Mouse (Mus musculus) bone marrow macrophage, adult 2 months (primary cell): ENCODE measurements at regions not wholly inside any gene's neighbourhood (a gene's known extent, or its start where the extent isn't known, plus 50 kb on each side); places are given as distances from the start of the nearest gene placed in this dataset.

Source experiments
- H3K27ac ChIP-seq: 2 replicates; pipeline ENCODE4 v1.5.1; 2012; ENCODE audit warnings: low read depth, low read length; ENCODE audit not compliant: insufficient read depth
- H3K4me1 ChIP-seq: 2 replicates; pipeline ENCODE4 v1.6.1; 2012; ENCODE audit warnings: low read length; ENCODE audit not compliant: control insufficient read depth, insufficient read depth
- H3K4me3 ChIP-seq: 2 replicates; pipeline ENCODE4 v1.5.1; 2012; ENCODE audit warnings: mild to moderate bottlenecking, low read length, moderate library complexity; ENCODE audit not compliant: insufficient read depth
- CTCF ChIP-seq: IDR thresholded peaks from 2 replicates; pipeline ENCODE4 v1.5.1; 2012; ENCODE audit warnings: low read depth, mild to moderate bottlenecking, low read length, moderate library complexity
- POLR2A ChIP-seq: IDR thresholded peaks from 2 replicates; pipeline ENCODE4 v1.6.1; 2012; ENCODE audit warnings: mild to moderate bottlenecking, low read depth, low read length, borderline replicate concordance

DNA sequence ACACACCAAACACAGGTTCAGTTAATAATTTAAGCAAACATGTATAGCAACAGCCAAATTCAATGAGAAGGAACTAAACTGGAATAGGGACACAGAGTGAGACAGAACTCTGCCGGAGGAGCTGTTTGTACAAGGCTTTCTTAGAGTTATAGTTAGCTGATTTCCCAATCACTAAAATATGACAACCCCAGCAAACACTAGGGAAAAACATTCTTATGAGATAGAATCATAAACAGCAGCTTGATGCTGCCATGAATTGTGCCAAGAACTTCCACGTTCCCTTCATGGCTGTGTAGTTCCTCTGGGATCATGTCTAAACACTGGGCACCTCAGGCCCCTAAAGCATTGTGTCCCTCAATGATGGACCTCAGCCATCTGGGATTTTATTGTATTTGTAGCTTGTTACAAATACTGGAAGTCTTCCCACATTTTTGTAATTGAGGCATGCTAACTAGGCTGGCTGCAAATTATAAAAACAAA lies 1033.4 kb downstream of the Fam19a2 start:
- Histone ChIP-seq H3K4me3 (no peak overlapping the region), H3K4me1 (no peaks in the 10 kb centered on the region), H3K27ac (no peak overlapping the region)
- TF ChIP-seq POLR2A (no peak), CTCF (no peak)

GRCm38 (mm10) chr10:124304683-124305082 lies 1040.9 kb downstream of the Fam19a2 start:
- TF ChIP-seq POLR2A (no peak), CTCF (no peak)

GRCm38 (mm10) chr10:124305644-124306043 lies 1041.8 kb downstream of the Fam19a2 start:
- Histone ChIP-seq H3K27ac (no peak overlapping the region), H3K4me3 (no peak overlapping the region), H3K4me1 (no peaks in the 10 kb centered on the region)
- no peak for TF ChIP-seq CTCF
- no peak for TF ChIP-seq POLR2A

More at GRCm38 (mm10) chr10:124304683-124305082, 1040.9 kb downstream of the Fam19a2 start:
- no peak overlapping the region for H3K27ac ChIP-seq
- no peak overlapping the region for H3K4me3 ChIP-seq
- H3K4me1 ChIP-seq, result no peaks in the 10 kb centered on the region

GRCm38 (mm10) chr10:124318761-124319160 lies 1055.0 kb downstream of the Fam19a2 start:
- Histone ChIP-seq H3K4me3 (no peak overlapping the region), H3K4me1 (no peaks in the 10 kb centered on the region), H3K27ac (no peak overlapping the region)
- TF ChIP-seq CTCF, result no peak

DNA sequence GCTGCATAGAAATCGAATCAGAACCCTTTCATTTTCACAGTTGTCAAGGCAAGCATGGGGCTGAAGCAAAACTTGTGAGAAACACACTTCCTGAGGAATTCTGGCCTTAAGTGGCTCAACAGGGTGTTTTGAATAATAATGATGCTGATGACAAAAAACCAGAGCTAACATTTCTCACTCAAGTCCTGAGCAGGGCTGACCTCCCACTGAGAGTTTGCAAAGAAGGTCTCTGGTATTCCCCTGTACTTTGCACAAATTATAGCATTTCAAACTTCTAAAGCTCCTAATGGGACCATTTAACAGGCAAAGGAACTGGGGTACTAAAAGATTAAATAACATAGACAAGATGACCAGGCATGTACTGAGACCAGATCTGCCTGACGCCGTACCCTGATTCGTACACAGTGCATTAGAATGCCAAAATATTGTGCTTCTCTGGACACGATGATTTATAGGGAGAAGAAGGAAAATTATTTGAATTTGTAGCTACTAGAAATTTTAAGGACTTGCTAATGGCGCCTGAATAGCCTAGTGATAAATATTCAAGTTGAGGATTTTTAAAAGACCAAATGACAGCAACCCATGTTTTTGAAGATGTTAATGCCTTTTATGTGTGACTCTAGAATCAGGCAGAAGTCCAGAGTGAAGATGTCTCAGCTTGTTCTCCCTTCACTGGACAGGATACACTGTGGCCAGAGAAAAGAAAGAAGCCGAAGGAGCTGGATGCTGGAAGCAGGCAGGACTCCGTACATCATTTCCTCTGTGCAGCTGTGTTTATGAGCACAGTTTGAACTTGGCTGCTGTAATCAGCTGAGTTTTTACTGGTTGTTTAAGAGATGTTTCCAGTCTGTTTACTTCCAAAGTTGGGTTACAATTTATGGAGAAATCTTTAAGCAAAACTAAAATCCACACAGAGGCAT lies 1056.7 kb downstream of the Fam19a2 start:
- Histone ChIP-seq H3K27ac (no peak overlapping the region), H3K4me1 (no peaks in the 10 kb centered on the region), H3K4me3 (no peak overlapping the region)
- TF ChIP-seq CTCF, result no peak
- TF ChIP-seq POLR2A, result no peak

- TF ChIP-seq CTCF (no peak), POLR2A (no peak)
Observed at GRCm38 (mm10) chr10:124332491-124332890, 1056.8 kb downstream of the Slc16a7 start.

DNA sequence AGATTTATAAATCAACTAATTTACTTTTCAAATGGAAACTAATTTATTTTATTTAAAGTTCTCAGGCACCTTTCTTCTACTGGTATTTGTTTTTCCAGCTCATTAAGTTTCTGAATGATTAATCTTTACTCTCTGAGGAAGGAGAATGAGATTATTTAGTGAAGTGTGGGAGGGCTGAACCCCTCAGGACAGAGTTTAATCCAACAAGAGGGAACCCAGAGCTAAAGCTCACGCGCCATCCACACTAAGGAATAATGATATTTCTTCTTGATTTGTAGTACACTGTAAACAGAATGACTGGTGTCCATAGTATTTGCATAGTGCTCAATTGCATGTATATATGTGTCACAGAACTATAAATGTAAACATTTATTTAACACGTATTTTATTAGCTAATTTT lies 1050.3 kb downstream of the Slc16a7 start:
- TF ChIP-seq CTCF (no peak), POLR2A (no peak)

More at GRCm38 (mm10) chr10:124332491-124332890, 1056.8 kb downstream of the Slc16a7 start:
- Histone ChIP-seq H3K27ac (no peak overlapping the region), H3K4me1 (no peaks in the 10 kb centered on the region), H3K4me3 (no peak overlapping the region)

DNA sequence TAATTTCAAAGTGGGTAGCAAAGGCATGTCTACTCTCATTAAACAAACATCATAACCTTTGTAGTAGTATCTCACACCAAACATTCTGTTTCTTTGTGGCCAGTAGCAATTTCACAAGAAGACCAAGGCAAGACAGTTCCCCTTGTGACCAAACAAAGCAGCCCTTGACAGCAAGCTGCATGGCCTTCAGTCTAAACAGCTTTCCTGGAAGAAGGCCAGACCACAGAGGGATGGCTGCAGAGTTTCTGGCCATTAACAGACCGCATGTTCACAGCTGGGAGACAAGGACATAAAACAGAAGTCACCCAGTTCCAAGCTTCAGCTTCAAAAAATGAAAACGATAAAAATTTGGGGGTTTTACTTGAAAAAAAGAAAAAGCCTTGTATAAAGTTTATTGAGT lies 1040.0 kb downstream of the Slc16a7 start:
- TF ChIP-seq POLR2A, result no peak
- Histone ChIP-seq H3K27ac (no peak overlapping the region), H3K4me3 (no peak overlapping the region), H3K4me1 (no peaks in the 10 kb centered on the region)

More for the DNA sequence above, 1050.3 kb downstream of the Slc16a7 start:
- Histone ChIP-seq H3K4me1 (no peaks in the 10 kb centered on the region), H3K4me3 (no peak overlapping the region), H3K27ac (no peak overlapping the region)

- no peak for TF ChIP-seq POLR2A
- TF ChIP-seq CTCF, result no peak
- Histone ChIP-seq H3K4me3 (no peak overlapping the region), H3K4me1 (no peaks in the 10 kb centered on the region)
Observed at GRCm38 (mm10) chr10:124362795-124363194, 1026.5 kb downstream of the Slc16a7 start.

DNA sequence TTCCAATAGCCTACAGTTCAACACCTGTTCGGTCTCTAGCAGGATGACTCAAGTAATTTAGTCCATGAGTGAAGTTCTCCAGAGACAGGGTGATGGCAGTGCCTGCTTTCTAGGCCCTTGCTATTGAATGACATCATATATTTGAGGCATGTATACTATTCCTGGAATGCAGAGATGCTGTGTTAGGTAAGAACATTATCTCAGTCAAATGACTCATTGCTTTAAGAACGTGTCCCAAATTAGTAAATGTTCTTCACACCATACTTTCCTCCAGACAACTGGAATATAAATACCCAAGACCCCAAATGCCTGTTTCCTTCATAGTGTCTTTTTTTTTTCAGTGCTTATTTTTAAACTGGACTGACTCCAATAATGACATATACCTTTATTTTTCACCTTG lies 1018.3 kb downstream of the Slc16a7 start:
- TF ChIP-seq CTCF, result no peak
- TF ChIP-seq POLR2A, result no peak

More at GRCm38 (mm10) chr10:124362795-124363194, 1026.5 kb downstream of the Slc16a7 start:
- no peak overlapping the region for H3K27ac ChIP-seq

More for the DNA sequence above, 1018.3 kb downstream of the Slc16a7 start:
- Histone ChIP-seq H3K4me3 (no peak overlapping the region), H3K27ac (no peak overlapping the region), H3K4me1 (no peaks in the 10 kb centered on the region)
